Mouse (Mus musculus) embryo, embryonic 9.5 days (tissue): Measurements from ENCODE around the gene Dennd2a.

Experiments
- DNase-seq: peaks from one replicate; pipeline ENCODE4 v3.0.0-alpha.2; 2017; ENCODE audit errors: extremely low spot score

Dennd2a gene

DNA sequence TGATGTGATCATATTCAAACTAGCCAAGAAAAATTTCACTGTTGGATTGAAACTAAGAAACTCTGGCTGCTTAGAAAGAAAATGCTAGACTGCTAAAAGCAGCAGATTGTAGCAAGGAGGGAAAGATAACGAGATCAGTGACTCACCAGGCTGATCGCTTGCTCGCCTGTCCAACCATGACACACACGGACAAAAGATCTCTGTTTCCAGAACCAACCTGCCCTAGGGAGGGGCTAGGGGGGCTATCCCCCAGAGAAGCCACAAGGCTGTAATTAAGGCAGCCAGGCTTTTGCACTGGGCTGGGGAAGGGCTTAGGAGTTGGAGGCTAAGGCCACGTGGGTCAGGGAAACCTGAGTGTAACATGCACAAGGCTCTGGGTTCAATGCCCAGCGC, 41.9 kb downstream of the Dennd2a start:
- peak; percentile 50 for DNase-seq

DNA sequence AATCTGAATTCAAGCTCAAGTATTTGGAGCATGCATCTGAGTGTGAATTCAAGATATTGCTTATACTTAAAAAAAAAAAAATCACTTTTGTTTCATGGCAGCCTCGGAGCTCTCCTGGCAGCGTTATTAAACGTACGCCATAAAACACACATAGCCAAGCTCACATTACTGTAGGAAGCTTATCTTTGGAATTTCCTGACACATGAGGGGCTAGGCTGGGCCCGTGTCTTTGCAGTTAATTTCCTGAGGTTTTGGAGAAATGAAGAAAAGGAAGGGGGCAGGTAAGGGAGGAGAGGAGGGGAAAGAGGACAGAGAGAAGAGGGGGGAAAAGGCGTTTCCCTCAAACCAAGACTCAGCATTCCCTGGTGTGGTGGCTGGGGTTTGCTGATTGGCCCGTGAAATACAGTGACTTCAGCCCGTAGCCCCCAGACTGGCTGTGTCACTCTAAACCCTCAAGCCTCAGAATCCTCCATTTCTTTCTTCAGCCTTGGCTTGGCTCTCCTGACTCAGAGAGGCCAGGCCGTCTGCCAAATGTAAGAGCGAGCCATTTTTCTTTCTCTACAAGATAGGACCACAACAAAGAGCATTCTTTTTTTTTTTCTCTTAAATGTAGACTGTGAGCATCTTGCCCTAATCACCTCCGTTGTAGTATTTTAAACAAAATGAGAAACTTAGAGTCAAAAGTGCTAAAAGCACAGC, 42.5 kb downstream of the Dennd2a start:
- no peak for DNase-seq

DNA sequence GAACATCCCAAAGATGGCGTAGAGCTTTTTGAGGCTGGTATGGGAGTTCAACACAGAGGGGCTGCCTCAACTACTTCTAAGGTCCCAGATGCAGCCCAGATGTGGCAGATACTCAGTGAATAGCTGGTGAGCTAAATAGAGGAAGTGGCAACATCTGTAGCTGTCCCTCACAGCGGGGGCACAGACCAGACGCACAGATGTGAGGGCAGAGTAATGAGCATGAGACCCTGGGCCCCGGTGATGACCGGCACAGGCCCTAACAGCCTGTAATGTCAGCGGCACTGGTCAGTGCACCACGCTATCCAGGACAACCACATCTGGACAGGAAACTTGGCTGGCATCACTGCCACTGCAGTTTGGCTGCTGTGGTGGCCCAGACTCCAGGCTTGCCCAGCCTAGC, 54.2 kb downstream of the Dennd2a start:
- DNase-seq, result no peak

DNA sequence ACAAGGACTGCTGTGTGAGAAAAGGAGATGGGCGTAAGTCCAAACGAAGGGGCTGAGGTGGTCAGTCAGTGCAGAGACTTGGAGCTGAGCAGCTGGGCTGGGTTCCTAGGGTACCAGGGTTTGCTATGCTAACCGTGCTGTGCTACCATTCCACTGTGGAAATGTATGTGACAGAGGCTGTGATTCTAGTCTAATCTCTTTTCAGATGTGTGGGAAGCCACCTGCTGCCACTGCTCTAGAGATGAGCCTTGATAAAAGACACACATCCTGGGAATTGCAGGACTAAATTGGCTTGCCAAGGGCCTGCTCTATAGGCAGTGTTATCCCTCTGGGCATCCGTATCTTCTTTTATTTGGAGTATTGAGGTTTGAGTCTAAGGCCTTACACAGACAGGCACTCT, 60.5 kb downstream of the Dennd2a start:
- no peak for DNase-seq

GRCm38 (mm10) chr6:39493129-39493714, 64.4 kb downstream of the Dennd2a start:
- no peak for DNase-seq

DNA sequence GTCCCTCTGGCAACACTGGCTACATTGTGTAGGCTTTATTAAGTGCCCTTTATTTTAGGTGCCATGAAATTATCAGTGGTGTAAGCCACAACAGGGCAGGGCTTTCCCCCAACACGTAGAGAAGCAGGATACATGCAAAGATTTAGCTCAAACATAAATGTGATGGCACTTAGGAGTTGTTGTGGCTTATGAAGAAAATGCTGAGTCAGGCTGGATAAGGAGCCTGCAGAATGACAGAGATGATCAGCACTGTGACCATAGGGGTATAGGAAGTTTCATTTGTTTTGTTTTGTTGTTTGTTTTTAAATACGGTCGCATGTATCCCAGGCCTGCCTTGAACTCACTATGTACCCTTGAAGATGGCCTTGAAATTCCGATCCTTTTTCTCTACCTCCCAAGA, 65.5 kb downstream of the Dennd2a start:
- DNase-seq, result no peak

DNA sequence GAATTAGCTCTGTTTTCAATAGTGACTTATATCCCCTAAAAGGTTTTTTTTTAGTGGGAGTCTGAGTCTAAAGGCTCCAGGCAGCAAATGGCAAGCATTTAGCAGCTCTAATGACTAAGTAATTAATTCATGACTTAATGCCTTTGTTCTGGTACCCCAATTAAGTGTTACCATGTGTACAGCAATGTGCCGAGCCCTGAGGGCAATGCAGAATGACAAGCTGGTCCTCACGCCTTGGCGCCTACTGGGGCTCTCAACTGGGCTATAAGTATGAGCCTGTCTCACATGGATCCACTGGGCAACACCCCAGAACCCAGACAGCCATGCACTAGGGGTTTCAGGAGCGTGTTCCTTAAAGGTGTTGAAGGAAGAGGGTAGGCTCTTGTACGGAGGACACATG, 66.5 kb downstream of the Dennd2a start:
- no peak for DNase-seq

DNA sequence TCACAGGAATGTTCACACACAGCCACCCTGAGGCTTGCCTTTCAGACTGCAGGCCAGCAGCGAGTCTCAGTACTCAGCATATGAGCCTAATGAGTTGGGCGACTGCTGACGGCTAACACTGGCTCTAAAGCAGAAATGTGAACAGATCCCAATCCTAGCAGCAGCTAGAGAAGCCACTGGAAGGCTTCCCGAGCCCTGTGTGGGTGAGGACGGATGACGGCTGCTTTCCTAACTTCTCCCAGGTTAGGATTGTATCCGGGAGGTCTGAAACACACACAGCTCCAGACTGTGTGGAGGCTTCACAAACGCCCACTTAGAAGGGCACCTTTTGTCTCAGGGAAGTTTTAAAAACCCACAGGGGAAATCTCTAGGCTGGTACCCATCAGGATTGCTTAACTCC, 69.4 kb downstream of the Dennd2a start:
- DNase-seq, result no peak

- no peak for DNase-seq
Measured at GRCm38 (mm10) chr6:39483656-39484055, 74.0 kb downstream of the Dennd2a start.

GRCm38 (mm10) chr6:39478509-39479150, 79.0 kb downstream of the Dennd2a start:
- no peak for DNase-seq

GRCm38 (mm10) chr6:39476617-39477016, 81.0 kb downstream of the Dennd2a start:
- no peak for DNase-seq

- peak; percentile 52 for DNase-seq
Measured at GRCm38 (mm10) chr6:39474424-39474823, 83.2 kb downstream of the Dennd2a start.

DNA sequence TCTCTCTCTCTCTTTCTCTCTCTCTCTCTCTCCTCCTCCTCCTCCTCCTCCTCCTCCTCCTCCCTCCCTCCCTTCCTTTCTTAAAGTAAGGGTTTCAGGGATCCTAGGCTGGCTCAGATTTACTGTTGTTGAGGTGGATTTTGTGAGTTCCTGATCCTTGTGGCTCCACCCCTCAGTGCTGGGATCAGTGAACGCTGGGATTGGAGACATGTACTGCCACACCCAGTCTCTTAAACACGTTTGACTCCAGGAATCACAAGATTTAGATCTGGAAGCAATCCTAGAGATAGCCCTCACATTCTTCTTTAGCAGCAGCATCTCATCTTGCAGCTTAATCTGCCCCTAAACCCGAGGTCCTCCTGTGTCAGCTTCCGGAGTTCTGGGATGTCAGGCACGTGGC, 84.8 kb downstream of the Dennd2a start:
- DNase-seq, result no peak

DNA sequence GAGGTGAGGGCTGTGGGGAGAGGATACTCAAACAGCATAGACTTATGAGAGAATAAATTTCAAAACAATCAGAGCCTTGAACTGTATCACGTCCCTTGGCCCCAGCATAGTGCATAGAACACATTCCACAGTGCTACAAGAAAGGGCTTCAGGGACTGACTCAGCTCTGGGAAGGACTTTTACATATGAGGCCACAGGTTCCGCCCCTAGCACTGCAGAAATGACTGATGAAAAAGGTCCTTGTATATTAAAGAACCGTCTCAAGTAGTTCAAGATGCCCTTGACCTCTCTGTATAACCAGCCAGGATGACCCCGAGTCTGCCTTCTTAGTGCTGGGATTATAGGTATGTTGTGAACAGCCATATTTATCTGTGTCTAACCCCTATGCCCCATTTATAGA, 85.4 kb downstream of the Dennd2a start:
- DNase-seq, result no peak

DNA sequence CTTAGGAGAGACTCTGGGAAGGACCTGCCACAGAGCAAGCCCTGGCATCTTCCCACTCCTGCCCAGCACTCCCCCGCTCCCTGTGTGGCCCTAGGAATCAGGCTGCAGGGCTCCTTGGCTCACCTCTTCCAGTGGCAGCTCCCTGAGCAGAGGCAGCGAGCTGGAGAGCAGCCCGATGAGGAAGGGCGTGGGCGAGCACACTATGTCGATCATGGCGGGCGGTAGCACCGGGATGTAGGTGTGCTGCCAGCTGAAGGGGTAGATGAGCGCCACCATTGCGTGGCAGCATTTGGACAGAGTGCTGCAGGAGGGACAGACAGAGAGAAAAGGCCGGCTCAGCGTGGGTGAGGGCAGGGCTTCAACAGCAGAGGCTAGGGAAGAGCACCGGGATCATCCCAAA, 87.6 kb downstream of the Dennd2a start:
- DNase-seq, result no peak

DNA sequence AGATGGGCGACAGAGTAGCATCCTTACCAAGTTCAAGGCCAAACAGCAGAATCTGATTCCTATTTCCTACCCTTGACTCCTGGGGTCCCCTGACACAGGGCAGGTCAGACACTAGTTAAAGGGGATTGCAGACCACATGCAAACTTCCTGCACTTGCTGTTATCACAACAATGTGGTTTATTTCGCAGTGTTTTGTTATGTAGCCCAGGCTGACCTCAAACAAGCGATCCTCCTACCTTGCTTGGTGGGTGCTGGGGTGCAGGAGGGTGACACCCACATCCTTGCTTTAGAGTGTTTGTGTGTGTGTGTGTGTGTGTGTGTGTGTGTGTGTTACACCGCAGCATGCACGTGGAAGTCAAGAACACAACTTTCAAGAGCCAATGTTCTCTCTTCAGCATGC, 88.2 kb downstream of the Dennd2a start:
- DNase-seq, result no peak

- peak; percentile 73 for DNase-seq
Measured at GRCm38 (mm10) chr6:39462621-39463538, 94.8 kb downstream of the Dennd2a start.

DNA sequence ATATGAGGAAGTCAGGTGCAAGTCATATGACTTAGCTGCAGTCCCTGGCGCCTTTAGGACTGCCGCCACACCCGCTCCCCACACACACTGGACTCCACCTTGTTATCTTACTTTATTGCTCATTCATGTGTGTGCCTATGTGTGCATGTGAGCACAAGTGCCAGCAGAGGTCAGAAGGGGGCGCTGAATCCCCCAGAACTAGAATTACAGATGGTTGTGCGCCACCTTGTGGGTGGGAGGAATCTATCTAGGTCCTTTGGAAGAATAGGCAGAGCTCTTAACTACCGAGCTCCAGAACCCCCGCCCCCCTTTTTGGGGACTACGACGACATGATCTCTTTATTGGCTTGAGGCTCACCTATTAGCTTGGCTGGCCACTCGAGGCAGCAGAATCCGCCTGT, 97.6 kb downstream of the Dennd2a start:
- DNase-seq, result no peak

DNA sequence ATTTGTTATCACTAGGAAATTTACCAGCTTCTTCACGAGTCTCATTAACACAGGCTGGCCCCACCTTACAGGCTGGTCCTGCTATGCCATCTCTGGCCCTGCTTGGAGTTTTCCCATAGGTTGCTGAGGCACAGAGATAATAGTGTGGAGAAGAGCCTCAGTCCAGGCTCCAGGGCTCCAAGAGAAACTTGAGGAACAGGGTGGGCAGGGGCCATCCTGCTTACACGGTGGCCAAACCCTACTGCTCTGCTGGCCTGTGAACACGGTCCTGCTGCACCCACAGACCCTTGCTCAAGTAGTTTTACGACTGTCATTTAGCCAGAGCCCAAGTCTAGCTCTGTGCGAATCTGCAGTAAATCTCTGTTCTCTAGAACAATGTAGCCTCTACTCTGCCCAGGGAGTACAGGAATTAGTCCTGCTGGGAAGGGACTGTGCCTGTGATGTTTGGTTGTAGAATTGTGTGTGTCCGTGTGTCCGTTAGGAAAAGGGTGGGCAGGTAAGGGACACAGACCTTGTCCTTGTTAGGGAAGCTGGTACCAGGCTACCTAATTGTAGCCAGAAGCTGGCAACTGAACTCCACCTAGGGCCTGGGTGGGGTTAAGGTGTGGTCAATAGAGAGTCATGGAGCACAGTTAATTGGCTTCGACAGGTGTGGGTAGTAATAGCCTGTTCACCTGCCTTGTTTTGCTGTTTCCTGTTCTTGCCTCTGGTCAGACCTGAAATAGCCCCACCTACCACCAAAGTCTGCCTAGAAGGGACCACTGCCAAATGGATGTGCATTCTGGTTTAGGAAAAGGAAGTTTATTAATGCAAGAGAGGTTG, 102.1 kb downstream of the Dennd2a start:
- no peak for DNase-seq

DNA sequence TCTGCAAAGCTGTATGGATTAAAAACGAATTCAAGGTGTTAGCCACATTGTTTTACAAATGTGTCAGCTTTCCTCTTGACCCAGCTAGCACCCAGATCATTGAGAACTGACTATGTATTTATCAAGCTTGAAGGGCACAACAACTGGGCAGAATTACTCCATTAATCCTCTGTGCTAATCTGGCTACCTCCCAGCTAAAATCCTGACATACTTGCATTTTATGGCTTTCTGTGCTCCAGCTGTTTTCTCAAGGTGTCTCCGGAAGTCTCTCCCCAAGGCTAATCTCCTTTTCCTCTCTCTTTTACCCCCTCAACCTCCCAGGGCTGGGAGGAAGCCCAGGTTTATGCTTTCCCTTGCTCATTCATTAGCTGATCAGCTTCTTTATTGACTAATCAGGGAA, 103.1 kb downstream of the Dennd2a start:
- DNase-seq, result no peak

DNA sequence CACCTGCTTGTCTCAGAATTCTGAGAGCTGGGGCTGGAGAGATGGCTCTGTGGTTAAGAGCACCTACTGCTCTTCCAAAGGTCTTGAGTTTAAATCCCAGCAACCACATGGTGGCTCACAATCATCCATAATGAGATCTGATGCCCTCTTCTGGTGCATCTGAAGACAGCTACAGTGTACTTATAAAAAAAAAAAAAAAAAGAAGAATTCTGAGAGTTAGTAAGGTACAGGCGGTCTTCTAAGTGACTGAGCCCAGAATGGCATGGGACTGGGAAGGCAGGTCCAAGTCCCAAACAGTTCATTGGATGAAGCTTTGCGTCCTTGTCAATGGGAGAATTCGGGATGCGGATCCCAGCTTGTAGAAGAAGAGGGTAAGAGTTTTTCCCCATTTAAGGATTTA, 104.1 kb downstream of the Dennd2a start:
- DNase-seq, result no peak
